27 mouse cellular contexts compared by ENCODE assay signal in the genomic region with DNA sequence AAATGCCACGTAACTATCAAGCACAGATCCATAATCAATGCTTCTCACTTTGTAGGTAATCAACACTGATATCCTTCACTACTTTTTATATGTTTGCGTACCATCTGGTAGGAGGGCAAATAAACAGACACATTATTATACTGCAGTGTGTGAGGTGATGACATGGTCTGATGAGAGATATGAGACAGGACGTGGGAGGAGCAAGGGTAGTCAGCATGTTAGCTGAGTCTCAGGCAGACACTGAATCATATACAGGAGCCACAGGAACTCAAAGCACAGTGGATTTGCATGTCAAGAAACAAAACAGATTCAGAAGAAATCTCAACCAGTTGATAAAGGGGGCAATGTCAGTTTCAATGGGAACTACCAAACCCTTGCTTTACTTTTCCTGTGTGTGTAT.
A peak's percentile ranks its signal among the peaks of the same experiment; 100 is the strongest.
DNase-seq lines count a peak whose midpoint lies in the region; ATAC-seq and TF ChIP-seq lines count a peak whose summit lies in the region.
"Had no signal": no experiment of that assay in that cellular context is flagged by ENCODE, and none has a peak within 500 bp of the region (broad histone marks: within the 10 kb centered on the region; RNA-seq: fewer than 3 reads in every experiment).

No protein-coding gene starts in this region.

- no peaks in the 10 kb centered on the region for H3K27me3 ChIP-seq in myocyte (ENCODE audit: control insufficient read depth, insufficient read depth, insufficient read length)
- H3K27me3 ChIP-seq in intestine, embryonic 15.5 days (replicated peaks), result no peaks in the 10 kb centered on the region
- no peaks in the 10 kb centered on the region for H3K27me3 ChIP-seq in heart, embryonic 12.5 days (replicated peaks)
- H3K27me3 ChIP-seq: embryonic facial prominence, embryonic 12.5 days; embryonic facial prominence, embryonic 15.5 days; heart, embryonic 13.5 days; hindbrain, embryonic 12.5 days; hindbrain, embryonic 15.5 days had no signal

- H3K4me3 ChIP-seq in myocyte, result no peak overlapping the region
- no peak overlapping the region for H3K4me3 ChIP-seq in intestine, embryonic 15.5 days (replicated peaks)
- H3K4me3 ChIP-seq in heart, embryonic 12.5 days, result no peak overlapping the region
- H3K4me3 ChIP-seq: embryonic facial prominence, embryonic 12.5 days; embryonic facial prominence, embryonic 15.5 days; heart, embryonic 13.5 days; hindbrain, embryonic 12.5 days; hindbrain, embryonic 15.5 days had no signal

- no peaks in the 10 kb centered on the region for H3K9me3 ChIP-seq in intestine, embryonic 15.5 days
- H3K9me3 ChIP-seq in heart, embryonic 12.5 days (replicated peaks), result no peaks in the 10 kb centered on the region
- H3K9me3 ChIP-seq: embryonic facial prominence, embryonic 12.5 days; embryonic facial prominence, embryonic 15.5 days; heart, embryonic 13.5 days; hindbrain, embryonic 12.5 days; hindbrain, embryonic 15.5 days had no signal

- no peak overlapping the region for H3ac ChIP-seq in myocyte (ENCODE audit: control insufficient read depth, insufficient read length)

- peak overlapping the region; percentile 33 for H3K4me2 ChIP-seq in myocyte (ENCODE audit: low read depth)
- H3K4me2 ChIP-seq in intestine, embryonic 15.5 days (replicated peaks), result no peak overlapping the region
- H3K4me2 ChIP-seq in heart, embryonic 12.5 days, result no peak overlapping the region
- H3K4me2 ChIP-seq: embryonic facial prominence, embryonic 12.5 days; embryonic facial prominence, embryonic 15.5 days; heart, embryonic 13.5 days; hindbrain, embryonic 12.5 days; hindbrain, embryonic 15.5 days had no signal

- DNase-seq in CD4-positive, CD25-positive, alpha-beta regulatory T cell, adult 2 months (ENCODE audit: low read depth, low spot score), result peak; percentile 43
- peak; percentile 15 for DNase-seq in Muller cell, postnatal 12 days (ENCODE audit: inconsistent ontology term)
- peak; percentile 10 for DNase-seq in brain, adult 2 months (ENCODE audit: low read depth, low spot score)
- no peak for DNase-seq in cerebellum, adult 11-12 months
- DNase-seq in right cerebral cortex, postnatal 25 days, result no peak
- DNase-seq: adrenal gland, postnatal 10 days; adrenal gland, postnatal 36 days; B cell, adult 2 months; cerebellum, adult 18-20 months; cerebellum, adult 9-10 months; cerebellum, postnatal 14 days; forebrain, postnatal 0 days; gastrocnemius, postnatal 25 days; heart, adult 18-20 months; heart, postnatal 14 days; heart, postnatal 4 days; kidney, adult 2 months had no signal

- H3K27ac ChIP-seq in intestine, embryonic 15.5 days, result no peak overlapping the region
- H3K27ac ChIP-seq in heart, embryonic 12.5 days (ENCODE audit: poor library complexity, severe bottlenecking), result no peak overlapping the region
- H3K27ac ChIP-seq: embryonic facial prominence, embryonic 12.5 days; embryonic facial prominence, embryonic 15.5 days; heart, embryonic 13.5 days; hindbrain, embryonic 12.5 days; hindbrain, embryonic 15.5 days had no signal

- TF ChIP-seq POLR2A in myocyte (IDR thresholded peaks at IDR 0.05; ENCODE audit: insufficient read length, low read depth), result no peak

- H3K9ac ChIP-seq in intestine, embryonic 15.5 days, result no peak overlapping the region
- no peak overlapping the region for H3K9ac ChIP-seq in heart, embryonic 12.5 days
- H3K9ac ChIP-seq: embryonic facial prominence, embryonic 12.5 days; embryonic facial prominence, embryonic 15.5 days; forebrain, postnatal 0 days; heart, embryonic 13.5 days; hindbrain, embryonic 12.5 days; hindbrain, embryonic 15.5 days had no signal

- no peaks in the 10 kb centered on the region for H3K4me1 ChIP-seq in intestine, embryonic 15.5 days (replicated peaks)
- H3K4me1 ChIP-seq in heart, embryonic 12.5 days (replicated peaks), result peaks cover 2% of the 10 kb centered on the region; the same call in 1 of the 2 replicates
- H3K4me1 ChIP-seq: hindbrain, embryonic 12.5 days had no signal

- no peak for ATAC-seq in intestine, embryonic 15.5 days
- no peak for ATAC-seq in heart, embryonic 12.5 days (ENCODE audit: insufficient number of reproducible peaks, low FRiP score)
- ATAC-seq: forebrain, embryonic 14.5 days; forebrain, postnatal 0 days; intestine, postnatal 0 days had no signal

- no peaks in the 10 kb centered on the region for H3K79me2 ChIP-seq in myocyte (ENCODE audit: control insufficient read depth, insufficient read depth)

- 86% methylated on average over 3 of the region's 3 CpGs for WGBS in intestine, embryonic 15.5 days
- 54% methylated on average over 3 of the region's 3 CpGs for WGBS in heart, embryonic 12.5 days

- H3K36me3 ChIP-seq in myocyte (ENCODE audit: control insufficient read depth, insufficient read depth), result no peaks in the 10 kb centered on the region
- H3K36me3 ChIP-seq in intestine, embryonic 15.5 days, result no peaks in the 10 kb centered on the region
- no peaks in the 10 kb centered on the region for H3K36me3 ChIP-seq in heart, embryonic 12.5 days
- H3K36me3 ChIP-seq: embryonic facial prominence, embryonic 12.5 days; embryonic facial prominence, embryonic 15.5 days; heart, embryonic 13.5 days; hindbrain, embryonic 12.5 days; hindbrain, embryonic 15.5 days had no signal

TF ChIP-seq in myocyte, 11 proteins besides CTCF, POLR2A, EP300 and RAD21:
- TF ChIP-seq E2F4 (IDR thresholded peaks at IDR 0.05; ENCODE audit: insufficient read depth) (no peak), TCF12 (IDR thresholded peaks at IDR 0.05; ENCODE audit: insufficient read depth, poor library complexity, severe bottlenecking) (no peak), TCF3 (IDR thresholded peaks at IDR 0.05; ENCODE audit: insufficient read length, low read depth) (no peak), MYOG (IDR thresholded peaks at IDR 0.05; ENCODE audit: control insufficient read depth in 1 of 3, insufficient read depth in 1 of 3, insufficient read length in 2 of 3, low read depth in 2 of 3) (no peak), USF1 (IDR thresholded peaks at IDR 0.05; ENCODE audit: low read depth) (no peak), MYOD1 (IDR thresholded peaks at IDR 0.05; ENCODE audit: control insufficient read depth in 1 of 3, insufficient read length in 2 of 3, low read depth in 2 of 3) (no peak), CEBPB (IDR thresholded peaks at IDR 0.05; ENCODE audit: insufficient read depth, poor library complexity, severe bottlenecking) (no peak), MAX (IDR thresholded peaks at IDR 0.05; ENCODE audit: low read depth) (no peak)

Comparison
In these comparisons a context has a peak if more than half of its experiments do, and no peak if none do; other contexts are left out.
1. DNase-seq: peak in CD4-positive, CD25-positive, alpha-beta regulatory T cell, adult 2 months (single experiment), Muller cell, postnatal 12 days (single experiment) and brain, adult 2 months (single experiment); none in cerebellum, adult 11-12 months (single experiment) and right cerebral cortex, postnatal 25 days (single experiment).